Mouse (Mus musculus): ENCODE data around the gene Tmem259. TPM values are rescaled to one million over a fixed set of nuclear protein-coding genes. Genes with fewer than 3 reads are reported as not detected.

The Tmem259 gene
- polyA plus RNA-seq, 1 experiment, result 47.6 TPM

DNA sequence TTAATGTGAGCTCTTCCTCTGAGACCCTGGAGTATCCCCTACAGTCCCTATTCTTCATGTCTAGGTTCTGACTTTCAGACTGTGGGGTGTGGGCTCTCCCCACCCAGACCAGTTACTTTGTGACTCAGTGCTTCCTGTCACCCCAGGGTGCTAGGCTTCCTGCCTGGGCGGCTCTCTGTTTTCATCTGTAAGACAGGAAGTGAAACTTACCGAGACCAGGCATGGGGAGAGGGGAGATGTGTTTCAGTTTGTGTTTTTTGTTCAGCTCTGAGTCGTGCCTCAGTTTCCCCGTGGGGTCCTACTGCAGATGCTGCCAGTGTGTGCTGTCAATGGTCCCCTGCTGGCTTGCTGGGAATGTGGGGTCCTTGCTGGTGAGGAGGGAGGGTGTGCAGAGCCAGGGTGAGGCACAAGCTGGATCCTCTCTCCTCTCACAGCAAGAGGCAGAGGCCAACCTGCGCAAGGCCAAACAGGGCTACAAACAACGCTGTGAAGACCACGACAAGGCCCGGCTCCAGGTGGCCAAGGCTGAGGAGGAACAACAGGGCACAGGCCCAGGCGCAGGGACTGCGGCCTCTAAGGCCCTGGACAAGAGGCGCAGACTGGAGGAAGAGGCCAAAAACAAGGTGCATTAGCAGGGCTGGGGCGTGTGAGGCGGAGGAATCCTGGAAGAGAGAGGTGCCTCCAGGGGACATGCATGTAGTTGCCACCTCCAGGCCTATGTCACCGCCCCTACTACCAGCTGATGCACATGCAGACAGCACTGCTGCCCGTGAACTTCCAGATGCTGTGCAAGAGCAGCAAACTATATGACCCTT lies 40.3 kb upstream of the Tmem259 start:
- Histone ChIP-seq H3K36me3 (ENCODE audit: control insufficient read depth) (peaks cover 74% of the 10 kb centered on the region), H3K9me3 (ENCODE audit: control insufficient read depth, low read length) (no peaks in the 10 kb centered on the region), H3K4me3 (replicated peaks) (no peak overlapping the region), H3K4me1 (ENCODE audit: control insufficient read depth) (peaks cover 66% of the 10 kb centered on the region), H3K27me3 (ENCODE audit: control insufficient read depth) (peaks cover 3% of the 10 kb centered on the region; the same call in 1 of the 2 replicates)
- TF ChIP-seq TAL1 (IDR thresholded peaks at IDR 0.05; ENCODE audit: low read length), result no peak
- no peak for TF ChIP-seq GATA1 (IDR thresholded peaks at IDR 0.05; ENCODE audit: low read length)

DNA sequence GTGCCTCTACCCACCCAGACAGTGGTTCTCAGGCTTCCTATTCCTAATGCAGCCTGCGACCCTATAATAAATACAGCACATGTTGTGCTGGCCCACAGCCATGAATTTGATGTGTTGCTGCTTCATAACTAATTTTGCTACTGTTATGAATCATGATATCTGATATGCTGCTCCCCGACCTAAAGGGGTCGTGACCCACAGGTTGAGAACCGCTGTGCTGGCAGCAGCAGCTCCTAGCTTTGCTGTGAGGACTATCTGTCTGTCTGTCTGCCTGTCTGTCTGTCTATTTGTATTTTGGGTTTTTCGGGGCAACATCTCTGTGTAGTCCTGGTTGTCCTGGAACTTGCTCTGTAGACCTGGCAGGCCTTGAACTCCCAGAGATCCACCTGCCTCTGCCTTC lies 39.6 kb upstream of the Tmem259 start:
- Histone ChIP-seq H3K4me1 (ENCODE audit: control insufficient read depth) (peaks cover 72% of the 10 kb centered on the region), H3K9me3 (ENCODE audit: control insufficient read depth, low read length) (no peaks in the 10 kb centered on the region), H3K36me3 (ENCODE audit: control insufficient read depth) (peaks cover 69% of the 10 kb centered on the region), H3K4me3 (replicated peaks) (no peak overlapping the region), H3K27me3 (ENCODE audit: control insufficient read depth) (peaks cover 3% of the 10 kb centered on the region; the same call in 1 of the 2 replicates)
- TF ChIP-seq TAL1 (IDR thresholded peaks at IDR 0.05; ENCODE audit: low read length), result no peak
- TF ChIP-seq GATA1 (IDR thresholded peaks at IDR 0.05; ENCODE audit: low read length), result no peak

DNA sequence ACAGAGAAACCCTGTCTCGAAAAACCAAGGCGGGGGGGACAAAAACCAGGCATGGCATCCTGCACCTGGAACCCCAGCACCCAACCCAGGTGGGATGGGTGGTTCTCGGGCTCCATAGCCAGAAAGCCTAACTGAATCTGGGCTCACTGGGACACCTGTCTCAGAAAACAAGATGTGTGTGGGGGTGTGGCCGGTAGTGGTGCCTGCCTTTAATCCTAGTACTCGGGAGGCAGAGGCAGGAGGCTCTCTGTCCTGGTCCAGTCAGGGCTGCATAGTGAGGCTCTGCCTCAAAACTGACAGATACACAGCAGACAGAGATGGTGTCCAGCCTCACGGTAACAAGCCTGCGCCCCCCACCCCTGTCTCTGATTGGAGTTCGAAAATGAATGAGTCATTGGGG lies 38.7 kb upstream of the Tmem259 start:
- peaks cover 69% of the 10 kb centered on the region for H3K4me1 ChIP-seq (ENCODE audit: control insufficient read depth)
- TF ChIP-seq GATA1 (IDR thresholded peaks at IDR 0.05; ENCODE audit: low read length) (no peak), TAL1 (IDR thresholded peaks at IDR 0.05; ENCODE audit: low read length) (no peak)
- no peak overlapping the region for H3K4me3 ChIP-seq (replicated peaks)
- no peaks in the 10 kb centered on the region for H3K9me3 ChIP-seq (ENCODE audit: control insufficient read depth, low read length)
- H3K27me3 ChIP-seq (ENCODE audit: control insufficient read depth), result peaks cover 3% of the 10 kb centered on the region; the same call in 1 of the 2 replicates
- H3K36me3 ChIP-seq (ENCODE audit: control insufficient read depth), result peaks cover 62% of the 10 kb centered on the region

DNA sequence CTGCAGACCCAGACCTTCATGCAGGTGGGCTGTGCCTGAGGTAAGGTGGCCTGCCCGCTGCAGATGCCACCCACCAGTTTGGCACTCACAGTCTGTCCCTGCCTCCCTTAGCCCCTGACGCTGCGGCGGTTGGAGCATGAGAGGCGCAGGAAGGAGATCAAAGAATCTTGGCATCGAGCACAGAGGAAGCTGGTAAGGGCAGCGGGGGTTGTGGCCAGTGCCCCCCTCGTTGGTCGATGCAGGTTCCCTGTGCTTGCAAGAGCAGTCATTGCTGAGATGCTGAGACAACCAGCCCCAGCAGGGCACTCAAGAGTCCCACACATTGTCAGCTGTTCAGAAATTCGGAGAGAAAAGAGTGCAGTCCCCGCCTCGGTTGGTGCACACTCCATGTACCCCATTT lies 38.0 kb upstream of the Tmem259 start:
- H3K4me1 ChIP-seq (ENCODE audit: control insufficient read depth), result peaks cover 69% of the 10 kb centered on the region
- H3K9me3 ChIP-seq (ENCODE audit: control insufficient read depth, low read length), result no peaks in the 10 kb centered on the region
- TF ChIP-seq TAL1 (IDR thresholded peaks at IDR 0.05; ENCODE audit: low read length), result no peak
- TF ChIP-seq GATA1 (IDR thresholded peaks at IDR 0.05; ENCODE audit: low read length), result no peak
- H3K27me3 ChIP-seq (ENCODE audit: control insufficient read depth), result peaks cover 3% of the 10 kb centered on the region; the same call in 1 of the 2 replicates
- H3K4me3 ChIP-seq (replicated peaks), result no peak overlapping the region
- peaks cover 57% of the 10 kb centered on the region for H3K36me3 ChIP-seq (ENCODE audit: control insufficient read depth)

DNA sequence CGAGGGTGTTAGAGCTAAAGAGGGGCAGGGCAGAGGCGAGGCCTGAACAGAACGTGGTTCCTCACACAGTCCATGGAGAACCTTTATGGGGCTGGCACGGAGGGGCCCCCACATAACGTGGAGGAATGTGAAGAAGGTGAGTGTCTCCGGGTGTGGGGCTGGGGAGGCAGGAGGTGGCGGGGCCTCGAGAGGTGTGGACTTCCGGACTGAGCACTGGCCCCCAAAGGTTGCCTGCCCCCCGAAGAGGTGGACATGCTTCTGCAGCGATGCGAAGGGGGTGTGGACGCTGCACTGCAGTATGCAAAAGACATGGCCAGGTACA lies 37.2 kb upstream of the Tmem259 start:
- Histone ChIP-seq H3K9me3 (ENCODE audit: control insufficient read depth, low read length) (no peaks in the 10 kb centered on the region), H3K4me1 (ENCODE audit: control insufficient read depth) (peaks cover 70% of the 10 kb centered on the region), H3K27me3 (ENCODE audit: control insufficient read depth) (peaks cover 3% of the 10 kb centered on the region; the same call in 1 of the 2 replicates), H3K4me3 (replicated peaks) (no peak overlapping the region), H3K36me3 (ENCODE audit: control insufficient read depth) (peaks cover 51% of the 10 kb centered on the region)
- TF ChIP-seq TAL1 (IDR thresholded peaks at IDR 0.05; ENCODE audit: low read length), result no peak
- no peak for TF ChIP-seq GATA1 (IDR thresholded peaks at IDR 0.05; ENCODE audit: low read length)

DNA sequence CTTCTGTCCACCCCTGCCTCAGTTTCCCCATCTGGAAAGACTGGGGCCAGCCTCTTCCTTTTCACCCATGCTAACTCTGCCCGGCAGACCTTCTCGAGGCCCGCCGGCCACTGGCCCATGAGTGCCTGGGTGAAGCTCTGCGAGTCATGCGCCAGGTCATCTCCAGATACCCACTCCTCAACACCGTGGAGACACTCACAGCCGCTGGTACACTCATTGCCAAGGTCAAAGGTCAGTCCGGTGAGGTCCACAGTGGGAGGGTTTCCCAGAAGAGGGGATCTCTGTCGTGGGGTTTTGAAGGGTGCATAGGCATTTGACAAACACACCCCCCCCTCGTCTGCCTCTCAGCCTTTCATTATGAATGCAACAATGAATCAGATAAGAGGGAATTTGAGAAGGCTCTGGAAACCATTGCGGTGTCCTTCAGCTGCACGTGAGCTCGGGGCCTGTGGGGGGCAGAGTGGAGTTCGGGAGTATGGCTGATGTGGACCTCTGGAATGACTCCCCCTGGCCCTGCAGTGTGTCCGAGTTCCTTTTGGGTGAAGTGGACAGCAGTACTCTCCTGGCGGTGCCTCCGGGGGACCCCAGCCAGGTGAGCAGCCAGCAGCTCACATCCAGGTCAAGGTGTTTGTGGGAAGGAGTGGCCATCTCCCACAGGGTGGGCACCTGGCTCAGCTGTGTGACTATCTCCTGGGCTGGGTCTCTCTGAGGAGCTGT lies 36.6 kb upstream of the Tmem259 start:
- peaks cover 51% of the 10 kb centered on the region for H3K36me3 ChIP-seq (ENCODE audit: control insufficient read depth)
- TF ChIP-seq GATA1 (IDR thresholded peaks at IDR 0.05; ENCODE audit: low read length), result no peak
- TF ChIP-seq TAL1 (IDR thresholded peaks at IDR 0.05; ENCODE audit: low read length), result no peak
- H3K4me1 ChIP-seq (ENCODE audit: control insufficient read depth), result peaks cover 70% of the 10 kb centered on the region
- no peak overlapping the region for H3K4me3 ChIP-seq (replicated peaks)
- H3K27me3 ChIP-seq (ENCODE audit: control insufficient read depth), result peaks cover 3% of the 10 kb centered on the region; the same call in 1 of the 2 replicates
- no peaks in the 10 kb centered on the region for H3K9me3 ChIP-seq (ENCODE audit: control insufficient read depth, low read length)

DNA sequence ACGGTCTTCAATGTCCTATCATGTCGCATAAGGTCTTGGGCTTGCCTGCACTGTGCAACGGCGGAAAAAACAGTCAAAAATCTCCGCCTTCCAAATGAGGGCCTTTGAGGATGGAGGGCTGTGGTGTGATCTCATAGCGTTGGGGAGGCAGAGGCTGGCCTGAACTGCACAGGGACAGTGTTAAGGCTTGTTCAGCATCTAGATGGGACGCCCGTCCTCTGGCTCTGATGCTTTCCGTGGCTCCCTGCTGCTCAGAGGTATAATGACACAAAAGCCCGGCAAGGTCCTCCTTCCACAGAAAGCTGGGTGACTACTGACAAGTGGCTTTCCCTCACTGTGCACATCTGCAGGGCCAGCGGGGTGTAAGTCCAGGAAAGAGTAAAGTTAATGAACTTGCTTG lies 36.1 kb upstream of the Tmem259 start:
- H3K27me3 ChIP-seq (ENCODE audit: control insufficient read depth), result peaks cover 3% of the 10 kb centered on the region; the same call in 1 of the 2 replicates
- H3K9me3 ChIP-seq (ENCODE audit: control insufficient read depth, low read length), result no peaks in the 10 kb centered on the region
- H3K4me3 ChIP-seq (replicated peaks), result no peak overlapping the region
- TF ChIP-seq GATA1 (IDR thresholded peaks at IDR 0.05; ENCODE audit: low read length), result no peak
- no peak for TF ChIP-seq TAL1 (IDR thresholded peaks at IDR 0.05; ENCODE audit: low read length)
- H3K4me1 ChIP-seq (ENCODE audit: control insufficient read depth), result peaks cover 70% of the 10 kb centered on the region
- peaks cover 56% of the 10 kb centered on the region for H3K36me3 ChIP-seq (ENCODE audit: control insufficient read depth)

DNA sequence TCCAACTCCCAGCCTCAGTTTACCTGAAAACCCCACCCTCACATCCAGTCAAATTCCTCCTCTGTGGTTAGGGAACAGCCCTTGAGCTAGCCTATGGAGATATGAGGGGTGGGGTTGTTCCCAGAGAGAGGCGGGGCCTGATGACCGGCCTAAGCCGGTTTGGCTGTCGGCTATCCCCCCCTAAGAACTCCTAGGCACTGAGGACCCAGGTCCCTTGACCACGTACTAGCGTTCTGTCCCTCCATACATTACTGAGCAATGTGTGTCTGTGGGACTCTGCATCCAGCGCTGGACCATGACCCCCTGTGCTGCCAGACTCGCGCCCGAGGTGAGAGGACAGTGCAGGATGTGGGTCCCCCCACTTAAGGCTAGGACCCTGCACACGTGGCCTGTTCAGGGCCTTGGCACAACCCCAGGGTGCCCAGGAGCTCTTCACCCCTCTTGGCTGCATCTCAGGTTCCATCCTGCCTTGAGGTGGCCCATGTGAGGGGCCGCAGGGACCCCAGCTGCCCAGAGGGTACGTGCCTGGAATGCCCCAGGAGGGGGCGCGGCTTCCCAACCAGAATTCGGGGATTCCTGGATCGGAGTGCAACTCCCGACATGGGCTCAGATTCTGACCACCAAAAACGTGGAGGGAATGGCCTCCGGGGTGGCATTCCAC lies 35.5 kb upstream of the Tmem259 start:
- H3K36me3 ChIP-seq (ENCODE audit: control insufficient read depth), result peaks cover 59% of the 10 kb centered on the region
- H3K9me3 ChIP-seq (ENCODE audit: control insufficient read depth, low read length), result no peaks in the 10 kb centered on the region
- peaks cover 70% of the 10 kb centered on the region for H3K4me1 ChIP-seq (ENCODE audit: control insufficient read depth)
- peak overlapping the region; percentile 38 for H3K4me3 ChIP-seq (replicated peaks)
- TF ChIP-seq GATA1 (IDR thresholded peaks at IDR 0.05; ENCODE audit: low read length) (no peak), TAL1 (IDR thresholded peaks at IDR 0.05; ENCODE audit: low read length) (no peak)
- H3K27me3 ChIP-seq (ENCODE audit: control insufficient read depth), result peaks cover 7% of the 10 kb centered on the region; the same call in 1 of the 2 replicates
